Mouse (Mus musculus): ENCODE results near the gene Xylt1. TPM values are rescaled to one million over a fixed set of nuclear protein-coding genes. Genes with fewer than 3 reads are reported as not detected.

The Xylt1 gene
- total RNA-seq, 2 experiments from 2014 or later = 4.2 to 5.4 TPM

- no peak for DNase-seq
- intact Hi-C loops (cut with DNase I; ENCODE audit: low total_unique reads) = no loop called here
Observed at GRCm38 (mm10) chr7:117495751-117496150, 115.0 kb downstream of the Xylt1 start.

GRCm38 (mm10) chr7:117498173-117498572, 117.4 kb downstream of the Xylt1 start:
- no peak for DNase-seq
- intact Hi-C loops (cut with DNase I; ENCODE audit: low total_unique reads) = no loop called here

- intact Hi-C loops (cut with DNase I; ENCODE audit: low total_unique reads) = no loop called here
- no peak for DNase-seq
Observed at GRCm38 (mm10) chr7:117501355-117502181, 120.8 kb downstream of the Xylt1 start.

- DNase-seq = no peak
- intact Hi-C loops (cut with DNase I; ENCODE audit: low total_unique reads) = no loop called here
Observed at GRCm38 (mm10) chr7:117502415-117502814, 121.6 kb downstream of the Xylt1 start.

- DNase-seq = no peak
- intact Hi-C loops (cut with DNase I; ENCODE audit: low total_unique reads) = no loop called here
Observed at GRCm38 (mm10) chr7:117503714-117504113, 122.9 kb downstream of the Xylt1 start.

GRCm38 (mm10) chr7:117505791-117506190, 125.0 kb downstream of the Xylt1 start:
- intact Hi-C loops (cut with DNase I; ENCODE audit: low total_unique reads) = no loop called here
- DNase-seq = no peak

GRCm38 (mm10) chr7:117507351-117507750, 126.6 kb downstream of the Xylt1 start:
- no peak for DNase-seq
- intact Hi-C loops (cut with DNase I; ENCODE audit: low total_unique reads) = no loop called here

GRCm38 (mm10) chr7:117508090-117508489, 127.3 kb downstream of the Xylt1 start:
- intact Hi-C loops (cut with DNase I; ENCODE audit: low total_unique reads) = no loop called here
- no peak for DNase-seq

DNA sequence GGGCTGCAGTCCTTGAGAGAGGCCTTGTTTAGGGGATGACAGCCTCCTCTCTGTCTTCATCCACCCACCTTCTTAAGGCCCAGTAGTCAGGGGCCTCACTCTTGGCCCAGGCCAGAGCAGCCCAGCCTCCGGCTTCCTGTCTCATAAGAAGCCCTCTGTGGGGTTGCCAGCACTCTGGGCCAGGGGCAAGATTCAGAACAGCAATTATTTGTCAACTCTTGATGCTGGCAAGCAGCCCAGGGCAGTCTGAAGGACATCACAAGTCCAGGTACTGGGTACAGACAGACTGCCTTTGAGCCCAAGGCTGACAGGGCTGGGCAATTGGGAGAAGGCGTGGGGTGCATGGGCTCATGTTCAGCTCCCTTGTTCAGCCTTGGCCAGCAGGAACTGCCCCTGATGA, 129.3 kb downstream of the Xylt1 start:
- no peak for DNase-seq

GRCm38 (mm10) chr7:117512301-117512700, 131.5 kb downstream of the Xylt1 start:
- intact Hi-C loops (cut with DNase I; ENCODE audit: low total_unique reads) = no loop called here
- no peak for DNase-seq

More for the DNA sequence above, 129.3 kb downstream of the Xylt1 start:
- intact Hi-C loops (cut with DNase I; ENCODE audit: low total_unique reads) = no loop called here

DNA sequence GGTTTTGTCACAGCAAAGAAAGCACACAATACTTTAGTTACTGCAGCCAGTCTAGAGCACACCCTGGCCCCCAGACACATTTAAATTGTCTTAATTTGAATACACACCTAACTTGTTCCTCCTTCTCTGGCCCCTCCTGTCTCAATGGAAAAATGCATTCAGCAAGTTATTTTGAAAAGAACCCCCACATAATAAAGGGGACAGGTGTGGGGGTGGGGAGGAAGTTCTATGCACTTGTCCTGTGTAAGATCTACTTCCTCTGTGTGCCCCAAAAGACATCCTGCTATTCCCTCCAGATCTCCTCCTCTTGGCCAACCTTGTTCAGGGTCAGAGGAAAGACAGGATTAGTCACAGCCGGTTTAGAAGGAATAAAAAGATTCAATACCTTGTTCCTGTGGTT, 135.0 kb downstream of the Xylt1 start:
- no peak for DNase-seq
- intact Hi-C loops (cut with DNase I; ENCODE audit: low total_unique reads) = no loop called here

DNA sequence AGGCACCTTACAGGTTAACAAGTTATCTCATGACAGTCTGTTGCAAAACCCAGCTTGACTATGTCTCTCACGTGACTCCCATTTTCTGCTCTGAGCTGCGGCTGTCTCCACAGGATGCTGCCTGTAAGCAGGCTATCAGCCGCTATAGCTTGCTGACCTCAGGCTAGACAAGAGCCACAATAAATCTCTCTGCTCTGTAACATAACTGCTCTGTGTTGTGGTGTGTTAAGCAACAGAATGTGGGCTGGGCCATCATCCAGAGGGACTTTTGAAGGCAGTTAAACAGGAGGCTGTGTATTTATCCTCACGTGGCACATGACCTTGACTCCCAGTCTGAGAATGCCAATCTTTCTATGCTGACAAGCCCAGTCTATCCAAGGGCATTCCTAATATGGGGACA, 136.1 kb downstream of the Xylt1 start:
- intact Hi-C loops (cut with DNase I; ENCODE audit: low total_unique reads) = no loop called here
- DNase-seq = no peak

DNA sequence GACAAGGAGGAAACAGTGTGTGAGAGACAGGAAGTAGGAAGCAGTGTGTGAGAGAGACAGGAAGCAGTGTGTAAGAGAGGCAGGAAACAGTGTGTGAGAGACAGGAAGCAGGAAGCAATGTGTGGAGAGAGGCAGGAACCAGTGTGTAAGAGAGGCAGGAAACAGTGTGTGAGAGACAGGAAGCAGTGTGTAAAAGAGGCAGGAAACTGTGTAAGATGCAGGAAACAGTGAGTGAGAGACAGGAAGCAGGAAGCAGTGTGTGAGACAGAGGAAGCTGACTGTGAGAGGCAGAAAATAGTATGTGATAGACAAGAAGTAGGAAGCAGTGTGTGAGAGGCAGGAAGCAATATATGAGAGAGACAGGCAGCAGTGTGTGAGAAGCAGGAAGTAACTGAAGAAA, 140.6 kb downstream of the Xylt1 start:
- no peak for DNase-seq
- intact Hi-C loops (cut with DNase I; ENCODE audit: low total_unique reads) = no loop called here

DNA sequence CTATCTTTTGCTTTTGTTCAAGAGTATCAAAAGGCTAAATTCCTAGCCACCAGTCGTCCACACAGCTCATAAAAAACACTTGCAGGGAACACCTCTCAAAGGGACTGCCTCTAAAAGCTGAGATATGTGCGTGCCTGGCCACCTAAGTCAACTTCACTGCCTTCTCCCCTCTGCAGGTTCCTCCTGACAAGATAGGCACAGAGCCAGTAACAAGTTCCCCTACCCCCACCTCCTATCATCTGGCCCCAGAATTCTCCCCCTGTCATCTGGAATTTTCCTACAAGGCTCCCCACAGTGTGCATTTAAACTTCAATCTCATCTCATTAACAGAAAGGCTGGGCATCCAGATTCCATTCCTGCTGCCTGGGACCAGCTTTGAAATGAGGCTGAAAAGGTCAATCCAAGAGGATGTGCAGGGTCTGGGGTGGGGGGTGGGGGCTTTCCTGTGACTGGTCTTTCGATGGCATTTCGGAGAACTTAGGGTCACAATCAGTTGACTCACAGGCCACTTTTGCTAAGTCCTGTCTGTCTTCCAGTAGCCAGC, 141.4 kb downstream of the Xylt1 start:
- no peak for DNase-seq
- intact Hi-C loops (cut with DNase I; ENCODE audit: low total_unique reads) = no loop called here

GRCm38 (mm10) chr7:117524430-117525214, 143.8 kb downstream of the Xylt1 start:
- DNase-seq = no peak
- intact Hi-C loops (cut with DNase I; ENCODE audit: low total_unique reads) = no loop called here

DNA sequence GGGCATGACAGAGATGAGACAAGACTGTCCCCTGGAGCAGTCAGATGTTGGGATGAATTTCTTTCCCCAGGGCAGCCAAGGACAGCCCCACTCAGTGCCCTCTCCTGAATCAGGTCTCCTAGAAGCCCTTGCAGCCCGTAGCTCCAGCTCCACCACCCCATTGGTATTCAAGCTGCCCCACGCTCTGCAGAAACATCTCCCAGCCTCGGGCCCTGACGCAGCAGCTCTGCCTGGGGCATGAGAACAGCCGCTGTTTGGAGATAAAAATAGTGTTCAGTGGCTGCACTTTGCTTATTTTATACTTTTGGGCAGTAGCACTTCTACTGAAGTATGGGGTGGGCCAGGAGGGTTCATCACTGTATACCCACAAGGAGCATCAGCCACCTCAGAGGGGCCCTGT, 144.9 kb downstream of the Xylt1 start:
- intact Hi-C loops (cut with DNase I; ENCODE audit: low total_unique reads) = no loop called here
- DNase-seq = no peak

- DNase-seq = no peak
- intact Hi-C loops (cut with DNase I; ENCODE audit: low total_unique reads) = no loop called here
Observed at GRCm38 (mm10) chr7:117526570-117526969, 145.8 kb downstream of the Xylt1 start.

DNA sequence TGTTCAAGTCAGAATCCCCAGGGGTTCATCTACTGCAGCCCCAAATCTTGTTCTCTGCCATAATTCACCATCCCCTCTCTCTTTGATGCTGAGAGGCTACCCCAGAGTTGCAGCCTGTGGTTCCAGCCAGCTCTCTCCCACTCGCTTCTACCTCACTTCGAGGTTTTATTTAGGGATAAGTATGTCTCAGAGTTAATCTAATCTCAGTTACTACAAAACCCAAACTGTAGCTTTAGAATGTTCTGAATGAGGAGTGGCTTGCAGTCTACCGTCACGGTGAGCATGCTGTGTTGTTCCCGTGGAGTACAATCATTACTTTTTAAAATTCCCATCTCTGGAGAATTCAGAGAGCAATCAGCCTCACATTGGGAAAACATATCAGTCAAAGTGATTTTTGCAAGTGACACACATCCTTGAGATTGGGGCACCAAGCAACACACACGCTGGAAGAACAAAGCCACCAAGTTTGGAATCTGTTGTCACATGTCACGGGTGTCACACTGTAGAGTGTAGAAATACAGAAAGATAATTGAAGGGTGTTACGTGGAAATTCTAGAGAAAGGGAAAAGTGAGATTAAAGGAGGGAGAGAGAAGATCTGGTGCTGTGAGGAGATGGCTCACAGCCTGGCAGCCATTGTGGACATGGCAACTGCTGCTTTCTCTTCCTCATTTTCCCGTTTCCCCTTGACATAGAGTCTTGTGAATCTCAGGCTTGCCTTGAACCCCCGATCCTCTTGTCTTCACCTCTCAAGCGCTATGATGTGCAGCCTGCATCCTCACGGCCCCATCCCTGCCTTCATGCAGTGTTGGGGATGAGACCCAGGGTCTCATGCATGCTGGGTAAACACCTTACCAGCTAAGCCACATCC, 149.2 kb downstream of the Xylt1 start:
- intact Hi-C loops (cut with DNase I; ENCODE audit: low total_unique reads) = no loop called here
- no peak for DNase-seq

DNA sequence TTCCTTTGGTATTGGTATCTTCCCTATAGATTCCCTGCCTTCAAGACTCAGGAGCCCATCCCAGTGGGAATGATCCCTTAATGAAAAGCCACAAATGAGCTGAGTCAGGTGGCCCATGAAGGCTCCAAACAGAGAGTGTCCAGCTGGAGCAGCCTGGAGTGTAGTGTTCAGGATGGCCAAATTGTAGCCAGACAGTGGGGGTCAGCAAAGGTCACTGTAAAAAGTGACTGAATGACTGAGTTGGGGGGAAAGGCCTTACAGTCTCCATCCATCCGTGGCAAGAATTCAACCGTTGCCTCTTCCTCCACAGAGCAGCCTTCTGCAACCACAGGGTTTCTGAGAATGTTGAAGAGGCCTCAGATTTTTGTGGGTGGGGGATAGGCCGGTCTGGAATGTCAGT, 151.9 kb downstream of the Xylt1 start:
- intact Hi-C loops (cut with DNase I; ENCODE audit: low total_unique reads) = no loop called here

GRCm38 (mm10) chr7:117533164-117533563, 152.4 kb downstream of the Xylt1 start:
- no peak for DNase-seq
- intact Hi-C loops (cut with DNase I; ENCODE audit: low total_unique reads) = no loop called here

More for the DNA sequence above, 151.9 kb downstream of the Xylt1 start:
- no peak for DNase-seq

All from gastrocnemius, postnatal 14 days (tissue).